Comparison of ENCODE assay signal across 8 mouse cellular contexts in genomic region chr3:89520618-89521502, GRCm38 (mm10). TPM values are rescaled to one million over a fixed set of nuclear protein-coding genes. Genes with fewer than 3 reads are reported as not detected.
DNase-seq lines count a peak whose midpoint lies in the region; ATAC-seq lines count a peak whose summit lies in the region.

No protein-coding gene starts in this region.

- H3K4me3 ChIP-seq in embryonic facial prominence, embryonic 13.5 days = peak overlapping the region; percentile 45
- H3K4me3 ChIP-seq in heart, embryonic 16.5 days (ENCODE audit: low read length) = peak overlapping the region; percentile 51
- H3K4me3 ChIP-seq in lung, embryonic 15.5 days = peak overlapping the region; percentile 39

- H3K4me2 ChIP-seq in embryonic facial prominence, embryonic 13.5 days = peak overlapping the region; percentile 91
- peak overlapping the region; percentile 92 for H3K4me2 ChIP-seq in heart, embryonic 16.5 days (ENCODE audit: low read depth, low read length)
- peak overlapping the region; percentile 89 for H3K4me2 ChIP-seq in lung, embryonic 15.5 days

- H3K9me3 ChIP-seq in embryonic facial prominence, embryonic 13.5 days = peaks cover 5% of the 10 kb centered on the region; the same call in 1 of the 2 replicates
- H3K9me3 ChIP-seq in heart, embryonic 16.5 days (replicated peaks; ENCODE audit: control insufficient read depth, low read length) = peaks cover 5% of the 10 kb centered on the region
- H3K9me3 ChIP-seq in lung, embryonic 15.5 days = no peaks in the 10 kb centered on the region; the same call in 1 of the 2 replicates

- ATAC-seq in embryonic facial prominence, embryonic 13.5 days (ENCODE audit: insufficient number of reproducible peaks, insufficient read depth, low FRiP score, low TSS enrichment, low read depth) = no peak; the same call in 1 of the 2 replicates
- ATAC-seq in heart, embryonic 16.5 days (replicated peaks; ENCODE audit: extremely low read depth, insufficient read depth, low FRiP score) = peak; percentile 42; the same call in 1 of the 2 replicates
- peak; percentile 37; the same call in 1 of the 2 replicates for ATAC-seq in lung, embryonic 15.5 days (ENCODE audit: borderline replicate concordance, extremely low read depth, low FRiP score, low TSS enrichment)

- H3K9ac ChIP-seq in embryonic facial prominence, embryonic 13.5 days = peak overlapping the region; percentile 65
- H3K9ac ChIP-seq in heart, embryonic 16.5 days (ENCODE audit: low read length) = peak overlapping the region; percentile 62
- peak overlapping the region; percentile 25 for H3K9ac ChIP-seq in lung, embryonic 15.5 days

- no peaks in the 10 kb centered on the region for H3K36me3 ChIP-seq in embryonic facial prominence, embryonic 13.5 days
- no peaks in the 10 kb centered on the region for H3K36me3 ChIP-seq in heart, embryonic 16.5 days (ENCODE audit: control insufficient read depth, insufficient read depth)
- no peaks in the 10 kb centered on the region for H3K36me3 ChIP-seq in lung, embryonic 15.5 days

- DNase-seq in frontal cortex, postnatal 14 days (ENCODE audit: low spot score in 2 of 2) = peak; percentile 28 to 37
- no peak for DNase-seq in frontal cortex, adult 2 months (ENCODE audit: extremely low spot score in 1 of 2, low spot score in 1 of 2)
- peak; percentile 64 for DNase-seq in kidney, postnatal 14 days
- peak; percentile 79 to 81 for DNase-seq in right cerebral cortex, postnatal 10 days (ENCODE audit: low spot score in 2 of 2)
- no peak for DNase-seq in thymus, postnatal 4 days

- peaks cover 43% of the 10 kb centered on the region for H3K27me3 ChIP-seq in embryonic facial prominence, embryonic 13.5 days
- H3K27me3 ChIP-seq in heart, embryonic 16.5 days (ENCODE audit: control insufficient read depth, insufficient read depth, low read length) = peaks cover 41% of the 10 kb centered on the region
- peaks cover 39% of the 10 kb centered on the region for H3K27me3 ChIP-seq in lung, embryonic 15.5 days

- peaks cover 38% of the 10 kb centered on the region for H3K4me1 ChIP-seq in embryonic facial prominence, embryonic 13.5 days
- H3K4me1 ChIP-seq in heart, embryonic 16.5 days (ENCODE audit: control insufficient read depth, insufficient read depth, low read length) = peaks cover 20% of the 10 kb centered on the region
- peaks cover 31% of the 10 kb centered on the region for H3K4me1 ChIP-seq in lung, embryonic 15.5 days

- no peak overlapping the region; the same call in 1 of the 2 replicates for H3K27ac ChIP-seq in embryonic facial prominence, embryonic 13.5 days
- H3K27ac ChIP-seq in heart, embryonic 16.5 days (ENCODE audit: low read length) = no peak overlapping the region
- H3K27ac ChIP-seq in lung, embryonic 15.5 days = peak overlapping the region; percentile 5; the same call in 1 of the 2 replicates

- WGBS in embryonic facial prominence, embryonic 13.5 days = 2% methylated on average over 25 of the region's 25 CpGs
- 4% methylated on average over 25 of the region's 25 CpGs for WGBS in heart, embryonic 16.5 days
- WGBS in lung, embryonic 15.5 days = 1% methylated on average over 25 of the region's 25 CpGs

RNA-seq across cellular contexts. Expression of gene Kcnn3, which starts 0.9 kb away (rescaled TPM):
- polyA plus RNA-seq in frontal cortex, adult 2 months (2012; rRNA removed) = 11.4 and 15.8 TPM in 2 replicates
- polyA plus RNA-seq in embryonic facial prominence, embryonic 13.5 days (2015; fragmentation: Nextera tagmentation; extraction: Ambion mirVana) = 1.5 and 1.7 TPM in 2 replicates
- 3.5 and 4.0 TPM in 2 replicates for polyA plus RNA-seq in heart, embryonic 16.5 days (2015; fragmentation: Nextera tagmentation; extraction: Ambion mirVana)
- polyA plus RNA-seq in lung, embryonic 15.5 days (2015; fragmentation: Nextera tagmentation; extraction: Ambion mirVana) = 1.1 and 1.2 TPM in 2 replicates

Comparison
In these comparisons a context has a peak if more than half of its experiments do, and no peak if none do; other contexts are left out.
1. DNase-seq: peak in frontal cortex, postnatal 14 days (2 of 2), kidney, postnatal 14 days (single experiment) and right cerebral cortex, postnatal 10 days (2 of 2); none in frontal cortex, adult 2 months (0 of 2) and thymus, postnatal 4 days (single experiment).
2. Peak in every context shown above with its lines, with median percentiles within 50 percentile points of each other: H3K4me2 ChIP-seq, H3K4me3 ChIP-seq and H3K9ac ChIP-seq.